Mouse (Mus musculus): Measurements from ENCODE around the gene Kcnj1.

The Kcnj1 gene

GRCm38 (mm10) chr9:32394761-32395161 lies 22.5 kb downstream of the Kcnj1 start:
- no peak for DNase-seq (ENCODE audit: low read depth in 2 of 2, low spot score in 2 of 2)

DNA sequence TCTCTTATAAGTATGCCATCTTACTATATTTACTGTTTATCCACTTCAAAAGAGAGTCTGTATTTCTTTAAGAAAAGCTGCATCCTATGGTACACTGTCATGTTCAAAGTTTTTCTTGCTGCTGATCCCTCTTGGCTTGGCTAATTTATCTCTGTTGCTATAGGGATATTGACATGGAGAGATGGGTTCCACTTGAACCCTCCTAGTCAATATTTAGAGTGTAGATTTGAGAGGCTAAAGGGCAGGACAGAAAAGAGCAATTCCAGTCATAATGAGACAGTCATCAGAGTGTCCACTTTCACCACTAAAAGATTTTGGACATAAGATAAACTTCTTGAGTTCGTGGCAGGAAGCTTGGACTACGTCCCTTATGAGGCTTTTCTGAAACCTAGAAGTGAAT lies 27.9 kb downstream of the Kcnj1 start:
- DNase-seq (ENCODE audit: low read depth in 2 of 2, low spot score in 2 of 2): no peak

- no peak for DNase-seq (ENCODE audit: low read depth in 2 of 2, low spot score in 2 of 2)
These were observed 28.4 kb downstream of the Kcnj1 start for GRCm38 (mm10) chr9:32400662-32401161.

- DNase-seq (ENCODE audit: low read depth in 2 of 2, low spot score in 2 of 2): peak; percentile 30 to 54
These were observed 33.1 kb downstream of the Kcnj1 start for GRCm38 (mm10) chr9:32405191-32405925.

- no peak for DNase-seq (ENCODE audit: low read depth in 2 of 2, low spot score in 2 of 2)
These were observed 36.4 kb downstream of the Kcnj1 start for GRCm38 (mm10) chr9:32408730-32409059.

- DNase-seq (ENCODE audit: low read depth in 2 of 2, low spot score in 2 of 2): no peak
These were observed 37.0 kb downstream of the Kcnj1 start for GRCm38 (mm10) chr9:32409060-32409961.

- no peak for DNase-seq (ENCODE audit: low read depth in 2 of 2, low spot score in 2 of 2)
These were observed 38.4 kb downstream of the Kcnj1 start for GRCm38 (mm10) chr9:32410671-32411070.

DNA sequence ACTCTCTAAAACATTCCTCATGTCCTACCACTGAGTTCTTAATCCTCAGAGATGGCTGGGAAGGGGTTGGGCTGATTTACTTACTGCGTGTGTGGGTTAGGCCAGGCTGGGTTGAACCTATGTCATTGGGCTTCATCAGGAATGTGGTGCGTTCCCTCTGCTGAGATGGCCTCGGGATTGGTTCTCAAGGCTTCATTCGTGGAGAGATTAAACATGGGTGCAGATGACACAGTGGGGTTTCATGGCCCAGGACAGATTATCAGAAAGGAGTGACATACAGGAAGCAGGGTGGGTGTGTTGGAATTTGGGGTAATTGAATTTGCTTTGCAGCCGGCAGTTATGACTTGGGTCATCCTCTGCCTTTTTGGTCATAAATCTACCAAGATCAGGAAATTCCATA lies 39.2 kb downstream of the Kcnj1 start:
- DNase-seq (ENCODE audit: low read depth in 2 of 2, low spot score in 2 of 2): no peak

- no peak for DNase-seq (ENCODE audit: low read depth in 2 of 2, low spot score in 2 of 2)
These were observed 40.7 kb downstream of the Kcnj1 start for GRCm38 (mm10) chr9:32412836-32413580.

DNA sequence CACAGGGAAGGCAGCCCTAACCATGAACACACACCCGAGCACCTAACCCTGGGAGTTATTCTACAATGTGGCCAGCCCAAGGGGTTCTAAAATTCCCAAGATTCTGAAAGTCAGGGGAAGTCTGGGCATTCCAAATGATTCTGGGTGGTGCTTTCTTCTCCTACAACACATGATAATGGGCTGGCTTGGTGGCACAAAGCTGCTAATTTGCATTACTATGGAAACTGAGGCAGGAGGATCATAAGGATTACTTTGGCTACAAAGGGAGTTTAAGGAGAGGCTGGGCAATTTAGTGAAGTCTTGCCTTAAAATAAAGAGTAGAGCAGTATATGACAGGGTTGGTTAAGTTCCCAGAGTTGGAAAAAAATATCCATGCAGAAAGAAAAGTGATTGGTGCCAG lies 42.7 kb downstream of the Kcnj1 start:
- DNase-seq (ENCODE audit: low read depth in 2 of 2, low spot score in 2 of 2): no peak

- DNase-seq (ENCODE audit: low read depth in 2 of 2, low spot score in 2 of 2): no peak
These were observed 43.7 kb downstream of the Kcnj1 start for GRCm38 (mm10) chr9:32415952-32416351.

DNA sequence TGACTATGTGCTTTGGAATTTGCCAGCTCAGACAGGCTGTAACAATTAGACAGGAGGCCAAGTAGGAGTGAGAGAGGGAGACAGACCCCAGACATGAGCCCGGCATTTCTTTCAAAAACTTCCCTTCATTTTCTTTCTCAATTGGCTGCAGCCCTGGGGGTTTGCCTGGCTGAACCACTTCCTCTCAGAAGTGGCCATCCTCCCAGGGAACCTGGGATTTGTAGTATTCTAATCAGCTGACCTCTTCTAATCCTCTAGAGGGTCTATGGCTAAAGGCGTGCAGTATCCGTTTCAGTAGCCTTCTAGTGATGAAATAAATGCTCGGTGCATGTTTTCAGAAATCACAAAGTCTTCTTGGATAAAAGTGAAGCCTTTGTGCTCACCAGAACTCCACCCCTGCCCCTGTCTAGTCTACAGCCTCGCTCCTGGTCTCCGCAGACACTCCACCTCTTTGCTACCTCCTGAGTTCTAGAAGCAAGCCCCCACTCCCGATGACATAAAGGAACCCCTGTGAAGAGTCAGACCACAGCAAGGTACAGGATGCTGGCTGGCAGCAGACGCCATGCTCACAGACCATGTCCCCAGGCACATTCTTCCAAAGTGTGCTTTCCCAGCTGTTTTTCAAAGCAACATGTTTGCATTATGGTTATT lies 45.3 kb downstream of the Kcnj1 start:
- DNase-seq (ENCODE audit: low read depth in 2 of 2, low spot score in 2 of 2): no peak

- no peak for DNase-seq (ENCODE audit: low read depth in 2 of 2, low spot score in 2 of 2)
These were observed 48.4 kb downstream of the Kcnj1 start for GRCm38 (mm10) chr9:32420711-32421110.

DNA sequence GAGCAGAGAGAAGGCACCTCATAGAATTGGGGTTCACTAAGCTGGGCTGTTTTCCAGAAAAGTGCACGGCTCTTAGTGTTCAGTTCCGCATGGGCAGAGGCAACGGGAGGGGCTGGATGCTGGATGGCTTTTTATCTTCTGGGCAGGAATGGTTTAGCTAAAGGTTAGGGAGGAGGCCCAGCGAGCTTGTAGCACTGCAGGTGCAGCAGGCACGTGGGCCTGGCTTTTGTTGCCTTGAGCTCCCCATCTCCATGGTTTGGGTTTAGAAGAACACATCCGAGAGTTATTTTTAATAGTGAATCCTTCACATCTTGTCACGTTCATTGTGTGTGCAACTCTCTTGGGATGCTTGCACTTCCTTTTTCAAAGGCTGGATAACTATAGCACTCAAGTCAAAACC lies 53.0 kb downstream of the Kcnj1 start:
- no peak for DNase-seq (ENCODE audit: low read depth in 2 of 2, low spot score in 2 of 2)

DNA sequence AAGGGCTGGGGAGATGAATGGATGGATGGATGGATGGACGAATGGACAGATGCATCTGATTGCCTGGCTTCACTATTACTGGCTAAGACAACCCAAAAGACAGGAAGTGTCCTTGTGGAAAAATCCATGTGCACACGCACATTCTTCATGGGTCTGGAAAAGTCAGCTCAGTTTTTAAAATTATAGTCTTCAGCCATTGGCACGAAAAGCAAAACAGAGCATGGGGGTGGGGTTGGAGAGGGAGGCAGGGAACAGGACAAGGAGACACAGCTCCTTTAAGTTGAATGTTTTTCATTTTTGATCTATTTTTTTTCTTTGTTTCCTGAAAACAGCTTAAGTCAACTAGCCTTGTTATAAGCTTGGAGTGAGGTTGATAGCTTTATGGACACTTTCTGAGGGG lies 58.8 kb downstream of the Kcnj1 start:
- no peak for DNase-seq (ENCODE audit: low read depth in 2 of 2, low spot score in 2 of 2)

GRCm38 (mm10) chr9:32434241-32435213 lies 62.2 kb downstream of the Kcnj1 start:
- no peak for DNase-seq (ENCODE audit: low read depth in 2 of 2, low spot score in 2 of 2)

- DNase-seq (ENCODE audit: low read depth in 2 of 2, low spot score in 2 of 2): no peak
These were observed 70.8 kb downstream of the Kcnj1 start for GRCm38 (mm10) chr9:32443115-32443514.

GRCm38 (mm10) chr9:32443817-32444216 lies 71.5 kb downstream of the Kcnj1 start:
- DNase-seq (ENCODE audit: low read depth in 2 of 2, low spot score in 2 of 2): no peak

GRCm38 (mm10) chr9:32444453-32445201 lies 72.3 kb downstream of the Kcnj1 start:
- no peak for DNase-seq (ENCODE audit: low read depth in 2 of 2, low spot score in 2 of 2)
